Mouse (Mus musculus) adrenal gland, adult 8-10 months (tissue): ENCODE measurements at regions not wholly inside any gene's neighbourhood (a gene's known extent, or its start where the extent isn't known, plus 50 kb on each side); places are given as distances from the start of the nearest gene placed in this dataset.

Source experiments
- DNase-seq: peaks from one replicate; pipeline ENCODE4 v3.0.0; 2022

GRCm38 (mm10) chr17:75714059-75714458, 162.3 kb upstream of the Fam98a start:
- DNase-seq: no peak

GRCm38 (mm10) chr17:75707687-75708086, 155.9 kb upstream of the Fam98a start:
- DNase-seq: no peak

GRCm38 (mm10) chr17:75705357-75705756, 153.6 kb upstream of the Fam98a start:
- no peak for DNase-seq

GRCm38 (mm10) chr17:75703865-75704264, 152.1 kb upstream of the Fam98a start:
- DNase-seq: no peak

- no peak for DNase-seq
These were observed 145.0 kb upstream of the Fam98a start for GRCm38 (mm10) chr17:75696729-75697103.

- DNase-seq: no peak
These were observed 144.5 kb upstream of the Fam98a start for GRCm38 (mm10) chr17:75696103-75696728.

- DNase-seq: no peak
These were observed 134.2 kb upstream of the Fam98a start for GRCm38 (mm10) chr17:75685927-75686326.

GRCm38 (mm10) chr17:75646982-75647381, 95.2 kb upstream of the Fam98a start:
- no peak for DNase-seq

- no peak for DNase-seq
These were observed 93.0 kb upstream of the Fam98a start for GRCm38 (mm10) chr17:75644698-75645097.

- no peak for DNase-seq
These were observed 90.6 kb upstream of the Fam98a start for GRCm38 (mm10) chr17:75642311-75642710.

GRCm38 (mm10) chr17:75641010-75641498, 89.3 kb upstream of the Fam98a start:
- DNase-seq: no peak

- no peak for DNase-seq
These were observed 88.8 kb upstream of the Fam98a start for GRCm38 (mm10) chr17:75640575-75640974.

GRCm38 (mm10) chr17:75629857-75630256, 78.1 kb upstream of the Fam98a start:
- no peak for DNase-seq

GRCm38 (mm10) chr17:75619472-75619871, 67.7 kb upstream of the Fam98a start:
- DNase-seq: no peak

- no peak for DNase-seq
These were observed 66.8 kb upstream of the Fam98a start for GRCm38 (mm10) chr17:75618514-75618913.

- DNase-seq: no peak
These were observed 65.5 kb upstream of the Fam98a start for GRCm38 (mm10) chr17:75617280-75617679.

- DNase-seq: no peak
These were observed 63.6 kb upstream of the Fam98a start for GRCm38 (mm10) chr17:75615335-75615734.

GRCm38 (mm10) chr17:75603417-75604086, 51.8 kb upstream of the Fam98a start:
- no peak for DNase-seq
